Mouse (Mus musculus): ENCODE results near the gene Lingo1.

DNA sequence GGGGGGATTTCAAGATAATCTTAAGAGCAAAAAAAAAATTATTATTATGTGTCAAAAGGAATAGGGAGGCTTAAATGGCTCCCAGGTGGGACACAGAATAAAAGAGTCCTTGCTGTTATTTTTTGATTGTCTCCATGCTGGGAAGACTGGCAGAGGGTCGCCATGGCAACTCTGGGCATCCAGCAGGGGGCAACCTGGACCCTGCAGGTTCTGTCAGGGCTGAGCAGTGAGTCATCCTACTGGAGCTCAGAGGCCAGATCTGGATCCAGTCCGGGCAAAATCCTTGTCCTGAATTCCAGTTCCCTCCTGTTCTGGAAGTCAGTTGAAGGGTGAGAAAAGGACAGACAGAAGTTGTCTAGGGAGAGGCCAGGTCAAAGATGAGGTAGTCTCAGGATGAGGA lies 144.7 kb downstream of the Lingo1 start:
- TF ChIP-seq POLR2AphosphoS2 (IDR thresholded peaks at IDR 0.05; ENCODE audit: insufficient read length, low read depth), result no peak
- TF ChIP-seq MYOG (IDR thresholded peaks at IDR 0.05; ENCODE audit: control insufficient read depth in 1 of 3, insufficient read depth in 1 of 3, insufficient read length in 2 of 3, low read depth in 2 of 3), result no peak
- no peak for TF ChIP-seq MAX (IDR thresholded peaks at IDR 0.05; ENCODE audit: low read depth)
- no peak for TF ChIP-seq POLR2A (IDR thresholded peaks at IDR 0.05; ENCODE audit: insufficient read length, low read depth)
- TF ChIP-seq MYOD1 (IDR thresholded peaks at IDR 0.05; ENCODE audit: control insufficient read depth in 1 of 3, insufficient read length in 2 of 3, low read depth in 2 of 3), result no peak
- no peak for TF ChIP-seq CEBPB (IDR thresholded peaks at IDR 0.05; ENCODE audit: insufficient read depth, poor library complexity, severe bottlenecking)
- TF ChIP-seq REST (IDR thresholded peaks at IDR 0.05; ENCODE audit: insufficient read depth, insufficient read length), result no peak
- no peak for TF ChIP-seq USF1 (IDR thresholded peaks at IDR 0.05; ENCODE audit: low read depth)
- TF ChIP-seq E2F4 (IDR thresholded peaks at IDR 0.05; ENCODE audit: insufficient read depth), result no peak
- no peak for TF ChIP-seq TCF12 (IDR thresholded peaks at IDR 0.05; ENCODE audit: insufficient read depth, poor library complexity, severe bottlenecking)

Measured in myocyte (in vitro differentiated cells).